Mouse (Mus musculus) splenic B cell, adult 2 months (primary cell): ENCODE data around the gene Atxn1l.
A peak's percentile ranks its signal among the peaks of the same experiment; 100 is the strongest.

Source experiments
- DNase-seq: peaks from one replicate; pipeline ENCODE4 v3.0.0-alpha.2; 2011; ENCODE audit warnings: low read depth, low spot score
- H3K27me3 ChIP-seq: 2 replicates; pipeline ENCODE4 v1.6.1; 2012; ENCODE audit warnings: mild to moderate bottlenecking, low read length, moderate library complexity, mixed read lengths; ENCODE audit not compliant: control insufficient read depth, poor library complexity, insufficient read depth, severe bottlenecking
- H3K36me3 ChIP-seq: 2 replicates; pipeline ENCODE4 v1.6.1; 2012; ENCODE audit warnings: mild to moderate bottlenecking, low read length, moderate library complexity, mixed read lengths; ENCODE audit not compliant: control insufficient read depth, poor library complexity, insufficient read depth, severe bottlenecking

Gene Atxn1l

DNA sequence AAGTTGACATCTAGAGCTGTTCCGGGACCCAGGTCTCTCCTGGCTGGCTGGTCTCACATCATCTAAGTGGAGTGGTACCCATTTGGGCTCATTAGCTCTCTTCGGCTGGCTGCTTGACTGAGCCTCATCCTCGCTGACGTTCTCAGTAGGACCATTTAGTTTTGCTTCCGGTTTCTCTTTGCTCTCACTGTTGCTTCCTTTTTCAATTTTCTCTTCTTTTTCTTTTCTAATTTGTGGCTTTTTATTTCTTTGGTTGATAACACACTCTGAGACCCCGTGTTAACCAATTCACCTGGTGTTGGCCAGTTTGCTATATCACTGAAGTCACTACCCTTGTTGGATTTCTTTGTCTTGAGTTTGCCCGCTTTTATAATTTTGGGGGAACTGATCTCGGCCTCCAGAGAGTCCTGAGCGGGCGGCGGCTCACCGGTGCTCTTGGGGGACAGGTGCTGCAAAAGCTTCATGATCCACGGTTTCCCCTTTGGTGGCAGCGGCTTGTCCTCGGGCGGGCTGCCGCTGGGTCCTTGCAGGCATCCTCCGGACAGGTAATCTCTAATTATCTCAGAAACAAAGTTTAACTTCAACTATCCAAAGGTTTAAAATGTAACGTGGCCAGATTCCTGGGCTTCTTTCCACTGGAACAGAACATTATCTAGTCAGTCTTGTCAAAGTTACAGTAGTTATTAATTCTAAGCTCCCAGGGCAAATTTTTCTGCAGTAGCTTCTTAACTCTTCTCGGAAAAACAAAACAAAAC is 14.4 kb upstream of the Atxn1l start:
- peak; percentile 50 for DNase-seq
- H3K36me3 ChIP-seq = no peaks in the 10 kb centered on the region
- no peaks in the 10 kb centered on the region for H3K27me3 ChIP-seq

GRCm38 (mm10) chr8:109750699-109751098 is 13.2 kb upstream of the Atxn1l start:
- DNase-seq = peak; percentile 91
- H3K36me3 ChIP-seq = no peaks in the 10 kb centered on the region

GRCm38 (mm10) chr8:109750274-109750673 is 12.7 kb upstream of the Atxn1l start:
- Histone ChIP-seq H3K36me3 (no peaks in the 10 kb centered on the region), H3K27me3 (no peaks in the 10 kb centered on the region)
- no peak for DNase-seq

More at GRCm38 (mm10) chr8:109750699-109751098, 13.2 kb upstream of the Atxn1l start:
- H3K27me3 ChIP-seq = no peaks in the 10 kb centered on the region

DNA sequence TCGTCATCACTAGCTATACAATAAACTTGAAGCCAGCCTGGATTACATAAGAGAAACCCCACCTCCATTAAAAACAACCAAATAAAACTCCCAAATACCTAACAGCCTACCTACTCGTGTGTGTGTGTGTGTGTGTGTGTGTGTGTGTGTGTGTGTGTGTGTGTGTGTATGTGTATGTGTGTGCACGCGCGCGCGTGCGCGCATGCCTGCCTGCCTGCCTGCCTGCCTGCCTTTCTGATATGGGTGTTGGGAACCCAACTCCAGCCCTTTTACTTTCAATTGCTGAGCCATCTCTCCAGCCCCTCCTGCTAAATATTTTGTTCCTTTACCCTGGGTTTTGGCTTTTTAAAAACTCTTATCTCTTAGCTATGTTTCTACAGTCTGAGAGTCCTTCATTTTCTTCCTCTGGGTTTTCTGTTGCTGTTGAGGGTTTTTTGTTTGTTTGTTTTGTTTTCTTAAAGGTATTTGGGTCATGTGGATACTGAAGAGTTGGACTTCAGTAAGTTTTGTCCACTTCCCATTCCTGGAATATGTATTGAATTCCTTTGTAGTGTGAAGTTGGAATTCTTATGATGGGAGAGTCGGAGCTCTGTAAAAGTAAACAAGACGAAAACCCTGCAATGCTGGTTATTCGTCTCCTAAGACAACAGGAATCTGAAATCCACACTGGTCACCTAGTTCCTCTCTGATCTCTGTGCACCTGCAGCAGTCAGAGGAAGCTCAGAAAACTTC is 10.1 kb upstream of the Atxn1l start:
- H3K36me3 ChIP-seq = no peaks in the 10 kb centered on the region
- no peak for DNase-seq
- H3K27me3 ChIP-seq = no peaks in the 10 kb centered on the region

- Histone ChIP-seq H3K36me3 (no peaks in the 10 kb centered on the region), H3K27me3 (no peaks in the 10 kb centered on the region)
- no peak for DNase-seq
Measured at GRCm38 (mm10) chr8:109738049-109738380, 476 bp upstream of the Atxn1l start.

GRCm38 (mm10) chr8:109736819-109737218 is 720 bp downstream of the Atxn1l start:
- Histone ChIP-seq H3K36me3 (peaks cover 5% of the 10 kb centered on the region), H3K27me3 (no peaks in the 10 kb centered on the region)
- DNase-seq = peak; percentile 8

- Histone ChIP-seq H3K36me3 (peaks cover 5% of the 10 kb centered on the region), H3K27me3 (no peaks in the 10 kb centered on the region)
- no peak for DNase-seq
Measured at GRCm38 (mm10) chr8:109734018-109734417, 3.5 kb downstream of the Atxn1l start.

DNA sequence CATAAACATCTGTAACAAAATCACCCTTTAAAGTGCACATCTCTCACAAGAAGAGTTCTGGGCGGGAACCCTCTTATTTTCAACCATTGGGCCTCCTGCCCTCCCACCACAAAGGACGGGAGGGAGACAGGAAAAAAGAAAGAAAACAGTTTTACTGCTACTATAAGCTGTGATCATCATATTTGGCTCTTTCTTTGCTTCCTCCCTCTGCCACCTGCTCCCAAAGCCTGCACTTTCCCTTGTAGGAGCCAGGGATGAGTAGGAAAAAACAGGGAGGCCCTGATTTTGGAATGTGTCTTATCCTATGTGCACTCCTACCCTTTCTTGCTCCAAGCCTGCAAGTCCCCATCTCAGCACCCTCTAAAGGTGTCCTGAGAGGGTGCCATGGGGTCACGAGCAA is 6.5 kb downstream of the Atxn1l start:
- peaks cover 7% of the 10 kb centered on the region for H3K36me3 ChIP-seq
- DNase-seq = no peak
- no peaks in the 10 kb centered on the region for H3K27me3 ChIP-seq

GRCm38 (mm10) chr8:109725106-109725505 is 12.4 kb downstream of the Atxn1l start:
- no peak for DNase-seq
- peaks cover 24% of the 10 kb centered on the region for H3K36me3 ChIP-seq
- H3K27me3 ChIP-seq = no peaks in the 10 kb centered on the region

DNA sequence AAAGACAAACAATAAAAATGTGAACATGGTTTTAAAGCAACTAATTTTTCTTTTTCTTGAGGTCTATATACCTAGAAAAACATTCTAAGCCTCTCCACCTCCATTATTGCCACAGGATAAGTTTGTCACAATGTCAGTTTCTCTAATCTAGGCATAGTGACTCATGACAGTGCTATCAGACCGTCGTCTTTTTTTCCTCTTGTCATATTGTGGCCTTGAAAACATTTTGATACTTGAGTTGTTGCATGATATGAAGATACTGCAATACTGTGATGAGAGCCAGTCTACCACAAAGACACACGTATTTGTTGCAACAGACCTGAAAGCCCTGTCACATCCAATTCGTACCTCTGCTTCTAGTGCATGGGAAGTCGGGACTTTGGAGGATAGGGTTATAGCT is 22.6 kb downstream of the Atxn1l start:
- H3K36me3 ChIP-seq = peaks cover 17% of the 10 kb centered on the region
- no peaks in the 10 kb centered on the region for H3K27me3 ChIP-seq
- no peak for DNase-seq

DNA sequence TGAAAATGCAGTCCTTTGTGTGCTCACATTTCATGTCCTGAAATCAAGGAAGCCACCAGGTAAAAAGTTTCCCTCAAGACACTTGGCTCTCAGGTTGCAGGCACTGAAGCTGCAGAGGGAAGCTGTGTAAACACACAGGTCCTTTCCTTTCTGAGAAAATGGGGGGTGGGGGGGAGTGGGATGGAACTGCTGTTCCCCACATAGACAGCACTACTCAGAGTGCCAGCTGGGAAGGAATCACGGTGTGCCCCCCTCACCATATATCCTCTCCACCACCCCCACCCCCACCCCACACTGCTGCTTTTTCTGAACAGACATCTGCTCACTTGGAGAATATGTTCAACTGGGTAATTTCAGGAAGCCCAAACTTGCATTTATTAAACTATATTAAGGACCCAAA is 25.0 kb downstream of the Atxn1l start:
- Histone ChIP-seq H3K36me3 (peaks cover 13% of the 10 kb centered on the region), H3K27me3 (no peaks in the 10 kb centered on the region)
- no peak for DNase-seq

GRCm38 (mm10) chr8:109707921-109708320 is 29.6 kb downstream of the Atxn1l start:
- Histone ChIP-seq H3K36me3 (peaks cover 6% of the 10 kb centered on the region; the same call in 1 of the 2 replicates), H3K27me3 (no peaks in the 10 kb centered on the region)
- no peak for DNase-seq

GRCm38 (mm10) chr8:109706874-109707237 is 30.7 kb downstream of the Atxn1l start:
- peaks cover 4% of the 10 kb centered on the region; the same call in 1 of the 2 replicates for H3K36me3 ChIP-seq
- peak; percentile 91 for DNase-seq
- no peaks in the 10 kb centered on the region for H3K27me3 ChIP-seq

GRCm38 (mm10) chr8:109706076-109706873 is 31.3 kb downstream of the Atxn1l start:
- H3K27me3 ChIP-seq = no peaks in the 10 kb centered on the region
- peak; percentile 18 for DNase-seq
- peaks cover 3% of the 10 kb centered on the region; the same call in 1 of the 2 replicates for H3K36me3 ChIP-seq
